Mouse (Mus musculus) kidney, postnatal 4 days (tissue): ENCODE data around the gene Gm8332.
"Not testable (repeated sequence)": the region's sequence is repeated elsewhere in the genome, so short reads cannot be mapped to it uniquely, and the experiment has no call there.

Source experiments
- DNase-seq, 2 experiments: peaks; one replicate each; pipeline ENCODE4 v3.0.0; 2021; ENCODE audit warnings: mixed read lengths in 2 of 2

Gm8332 gene

GRCm38 (mm10) chr12:88250000-88250399 lies at the start of gene Gm8332:
Gene Gm8332, minus strand, starts transcription at chr12:88250100.
- not testable (repeated sequence) for DNase-seq

DNA sequence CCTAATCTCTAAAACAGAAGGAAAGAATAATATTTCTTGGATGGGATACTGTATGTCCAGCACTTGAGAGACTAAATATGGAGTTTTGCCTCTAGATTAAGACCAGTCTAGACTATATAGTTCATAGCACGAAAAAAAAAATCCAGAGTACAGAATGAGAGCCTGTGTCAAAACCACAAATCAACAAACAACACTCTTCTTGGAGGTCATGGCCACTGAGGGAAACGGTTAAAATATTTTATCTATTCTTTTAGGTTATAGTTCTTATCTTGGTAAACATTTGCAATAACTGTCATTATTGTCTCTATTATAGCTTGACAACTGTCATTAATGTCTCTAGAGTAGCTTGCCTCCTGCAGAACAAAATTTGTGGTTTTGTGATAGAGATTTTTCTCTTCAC lies 47.3 kb upstream of the Gm8332 start:
- DNase-seq = not testable (repeated sequence)

DNA sequence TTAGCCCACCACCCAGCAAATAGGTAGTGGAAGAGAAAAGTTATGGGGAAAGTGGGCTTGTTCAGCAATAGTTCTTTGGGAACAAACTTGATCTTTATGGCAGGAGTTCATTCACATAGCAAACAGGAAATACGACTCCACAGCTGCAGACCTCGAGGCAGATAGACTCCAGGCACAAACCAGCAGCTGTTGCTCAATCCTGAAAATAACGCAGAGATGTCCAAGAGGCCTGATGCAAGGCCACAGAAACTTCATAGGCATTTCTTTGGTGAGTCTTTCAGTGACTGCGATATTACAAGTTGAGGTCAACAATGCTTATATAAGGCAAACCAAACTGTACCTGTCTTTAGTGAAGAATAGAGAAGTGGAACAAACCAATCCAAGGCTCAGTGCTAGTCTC lies 43.2 kb upstream of the Gm8332 start:
- DNase-seq = not testable (repeated sequence)

DNA sequence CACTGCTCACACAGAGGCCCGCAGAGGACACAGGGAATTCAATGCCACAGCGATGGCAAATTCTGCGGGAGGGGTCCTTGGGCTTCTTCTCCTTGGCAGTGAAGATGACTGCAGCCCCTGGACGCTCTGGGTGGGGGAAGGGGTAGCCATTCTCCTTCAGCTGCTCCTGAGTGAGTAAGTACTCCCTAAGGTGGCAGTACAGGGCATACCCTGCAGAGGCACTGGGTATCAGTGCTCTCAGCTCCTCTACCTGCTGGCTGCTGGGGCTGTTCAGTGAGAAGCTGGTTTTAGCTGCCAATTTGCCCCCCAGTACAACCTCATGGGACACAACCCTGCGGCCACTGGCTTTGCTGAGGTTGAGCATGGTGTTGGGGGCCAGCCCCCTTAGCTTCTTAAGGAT lies 35.3 kb upstream of the Gm8332 start:
- not testable (repeated sequence) for DNase-seq

DNA sequence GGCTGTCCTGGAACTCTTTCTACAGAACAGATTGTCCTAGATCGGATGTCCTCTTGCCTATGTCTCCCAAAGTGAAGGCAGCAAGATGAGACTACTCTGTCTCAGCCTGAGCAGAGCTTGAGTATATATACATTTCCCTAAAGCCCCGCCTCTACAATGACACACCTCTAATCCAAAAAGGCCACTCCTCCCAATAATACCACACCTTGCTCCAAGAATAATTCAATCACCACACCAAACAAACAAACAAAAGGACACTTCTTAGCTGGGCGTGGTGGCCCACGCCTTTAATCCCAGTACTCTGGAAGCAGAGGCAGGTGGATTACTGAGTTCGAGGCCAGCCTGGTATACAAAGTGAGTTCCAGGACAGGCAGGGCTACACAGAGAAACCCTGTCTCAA lies 24.5 kb upstream of the Gm8332 start, which contains the start of gene Gm5662:
Gene Gm5662 (minus strand): TSS at position 101 of the 400 bp plus-strand sequence.
- not testable (repeated sequence) for DNase-seq

DNA sequence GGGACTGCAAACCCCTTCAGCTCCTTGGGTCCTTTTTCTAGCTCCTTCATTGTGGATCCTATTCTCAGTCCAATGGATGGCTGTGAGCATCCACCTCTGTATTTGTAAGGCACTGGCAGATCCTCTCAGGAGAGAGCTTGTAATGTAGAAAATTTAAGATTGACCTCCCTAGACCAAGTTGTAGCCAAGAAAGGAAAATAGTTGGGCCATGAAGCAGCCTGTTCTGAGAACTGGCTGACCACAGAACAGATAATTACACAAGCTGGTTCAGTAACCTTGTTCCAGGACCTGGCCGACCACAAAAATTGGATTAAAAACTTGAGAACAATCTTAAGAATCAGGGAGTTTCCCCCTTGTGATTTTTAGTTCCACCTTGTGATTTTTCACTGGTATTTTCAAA lies 7.3 kb upstream of the Gm8332 start:
- no peak for DNase-seq

DNA sequence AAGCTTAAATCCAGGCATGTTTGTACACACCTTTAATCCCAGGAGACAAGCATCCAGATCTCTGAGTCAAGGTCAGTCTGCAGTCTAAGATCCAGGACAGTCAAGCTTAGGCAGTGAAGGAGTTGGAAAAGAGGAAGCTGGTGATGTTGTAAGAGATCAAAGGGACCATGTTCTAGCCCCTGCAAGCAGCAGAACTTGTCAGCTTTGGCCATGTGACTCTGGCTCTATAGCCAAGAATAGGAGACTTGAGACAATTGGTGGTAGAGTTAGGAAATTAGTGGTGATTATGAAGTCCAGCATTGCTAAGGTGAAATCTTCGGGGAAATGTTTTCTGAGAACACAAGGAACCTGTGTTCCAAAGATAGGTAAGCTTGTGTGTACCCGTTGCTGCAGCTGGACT lies 6.0 kb upstream of the Gm8332 start:
- DNase-seq = not testable (repeated sequence)

- DNase-seq = not testable (repeated sequence)
Observed at GRCm38 (mm10) chr12:88245786-88246185, 4.1 kb downstream of the Gm8332 start.

DNA sequence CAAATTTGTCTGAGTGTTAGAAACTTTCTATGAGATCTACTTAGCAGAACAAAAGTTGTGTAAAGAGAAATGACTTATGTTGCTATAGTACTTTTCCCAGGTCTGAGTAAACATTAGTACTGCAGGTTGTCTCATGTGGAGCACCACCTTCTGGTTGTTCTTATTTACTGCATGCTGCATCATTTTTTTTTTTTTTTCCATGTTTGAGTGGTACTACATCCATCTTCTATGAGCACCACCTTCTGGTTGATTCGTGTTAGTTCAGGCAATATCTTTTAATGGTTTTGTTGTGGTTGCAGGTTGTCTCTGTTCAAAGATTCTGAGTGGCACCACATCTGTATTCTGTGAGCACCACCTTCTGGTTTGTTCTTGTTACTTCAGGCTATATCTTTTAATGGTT lies 7.0 kb downstream of the Gm8332 start:
- DNase-seq = not testable (repeated sequence)

DNA sequence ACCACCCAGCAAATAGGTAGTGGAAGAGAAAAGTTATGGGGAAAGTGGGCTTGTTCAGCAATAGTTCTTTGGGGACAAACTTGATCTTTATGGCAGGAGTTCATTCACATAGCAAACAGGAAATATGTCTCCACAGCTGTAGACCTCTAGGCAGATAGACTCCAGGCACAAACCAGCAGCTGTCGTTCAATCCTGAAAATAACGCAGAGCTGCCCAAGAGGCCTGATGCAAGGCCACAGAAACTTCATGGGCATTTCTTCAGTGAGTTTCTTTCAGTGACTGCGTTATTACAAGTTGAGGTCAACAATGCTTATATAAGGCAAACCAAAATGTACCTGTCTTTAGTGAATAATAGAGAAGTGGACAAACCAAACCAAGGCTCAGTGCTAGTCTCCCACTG lies 30.5 kb downstream of the Gm8332 start:
- no peak for DNase-seq

- not testable (repeated sequence) for DNase-seq
Observed at GRCm38 (mm10) chr12:88218059-88218458, 31.8 kb downstream of the Gm8332 start.

DNA sequence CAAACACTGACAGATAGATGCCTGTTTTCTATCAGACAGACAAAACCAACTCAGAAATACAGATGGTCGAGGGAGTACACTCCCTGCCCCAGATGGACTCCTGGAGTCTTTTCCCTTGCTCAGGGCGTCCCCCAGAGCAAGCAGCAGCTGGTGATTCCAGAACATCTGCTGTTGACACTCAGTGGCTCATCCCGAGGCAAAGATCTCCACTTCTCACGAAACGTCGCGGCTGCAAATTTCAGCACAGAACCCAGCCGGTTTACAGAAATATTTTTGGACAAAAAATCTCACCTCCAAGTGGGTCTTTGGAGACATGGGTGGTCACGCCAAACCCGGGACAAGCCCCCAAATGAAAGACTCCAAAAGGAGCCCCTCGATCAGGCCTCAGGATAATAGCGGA lies 35.3 kb downstream of the Gm8332 start:
- no peak for DNase-seq

GRCm38 (mm10) chr12:88211458-88211857 lies 38.4 kb downstream of the Gm8332 start:
- not testable (repeated sequence) for DNase-seq

GRCm38 (mm10) chr12:88202856-88203255 lies 47.0 kb downstream of the Gm8332 start:
- DNase-seq = no peak
